Mouse (Mus musculus): ENCODE data around the gene Cdhr4. TPM values are rescaled to one million over a fixed set of nuclear protein-coding genes. Genes with fewer than 3 reads are reported as not detected.
A peak's percentile ranks its signal among the peaks of the same experiment; 100 is the strongest.

The Cdhr4 gene
- polyA plus RNA-seq, 1 experiment from 2014 or later: 2.2 TPM

DNA sequence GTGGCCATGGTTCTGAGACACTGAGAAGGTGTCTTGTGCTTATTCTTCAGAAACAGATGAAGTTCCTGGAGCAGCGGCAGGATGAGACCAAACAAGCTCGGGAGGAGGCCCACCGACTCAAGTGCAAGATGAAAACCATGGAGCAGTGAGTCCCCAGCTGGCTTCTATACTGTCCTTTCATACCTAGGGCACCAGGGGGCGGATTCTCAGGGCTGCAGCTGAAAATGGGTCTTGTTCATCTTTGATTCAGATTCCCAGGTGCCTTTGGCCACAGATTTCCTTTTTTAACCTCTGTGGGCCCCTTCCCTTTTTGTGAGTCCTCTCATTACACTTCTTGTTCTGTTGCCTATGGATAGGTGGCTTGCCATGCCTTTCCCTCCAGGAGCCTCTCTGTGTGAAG lies 31.4 kb upstream of the Cdhr4 start:
- H3K4me1 ChIP-seq (replicated peaks; ENCODE audit: control insufficient read depth, insufficient read depth, low read length): peaks cover 16% of the 10 kb centered on the region
- H3K4me3 ChIP-seq (replicated peaks; ENCODE audit: low read length): no peak overlapping the region
- DNase-seq (ENCODE audit: low spot score): no peak
- peak overlapping the region; percentile 84 for H3K27ac ChIP-seq
- no peak overlapping the region for H3K9ac ChIP-seq
- H3K9me3 ChIP-seq (ENCODE audit: control insufficient read depth, low read length): no peaks in the 10 kb centered on the region
- H3K36me3 ChIP-seq (replicated peaks; ENCODE audit: control insufficient read depth, insufficient read depth): no peaks in the 10 kb centered on the region; the same call in 1 of the 2 replicates
- no peak for ATAC-seq (ENCODE audit: low FRiP score)
- H3K4me2 ChIP-seq (replicated peaks): no peak overlapping the region; the same call in 1 of the 2 replicates
- H3K27me3 ChIP-seq (ENCODE audit: control insufficient read depth, insufficient read depth, low read length): no peaks in the 10 kb centered on the region
- 80% methylated on average over 4 of the region's 4 CpGs for WGBS

DNA sequence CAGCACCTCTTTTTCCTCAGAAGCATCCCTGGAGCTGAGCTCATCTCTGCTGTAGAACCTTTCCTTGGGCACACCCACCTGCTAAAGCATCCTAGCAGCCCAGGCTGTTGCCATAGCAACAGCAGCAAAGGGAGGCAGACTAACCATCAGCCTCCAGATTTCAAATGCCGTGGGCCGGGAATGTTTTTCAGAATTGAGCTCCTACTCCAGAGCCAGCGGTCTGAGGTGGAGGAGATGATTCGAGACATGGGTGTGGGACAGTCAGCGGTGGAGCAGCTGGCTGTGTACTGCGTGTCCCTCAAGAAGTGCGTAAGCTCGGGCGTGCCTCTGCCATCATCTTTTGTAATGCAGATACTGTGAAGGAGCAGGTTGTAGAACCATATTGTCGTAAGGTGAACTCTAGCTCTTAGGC lies 30.9 kb upstream of the Cdhr4 start:
- H3K9ac ChIP-seq: no peak overlapping the region
- H3K27me3 ChIP-seq (ENCODE audit: control insufficient read depth, insufficient read depth, low read length): no peaks in the 10 kb centered on the region
- DNase-seq (ENCODE audit: low spot score): peak; percentile 67
- ATAC-seq (ENCODE audit: low FRiP score): peak; percentile 44; the same call in 1 of the 2 replicates
- H3K4me2 ChIP-seq (replicated peaks): peak overlapping the region; percentile 39
- peaks cover 16% of the 10 kb centered on the region for H3K4me1 ChIP-seq (replicated peaks; ENCODE audit: control insufficient read depth, insufficient read depth, low read length)
- peak overlapping the region; percentile 84 for H3K27ac ChIP-seq
- no peaks in the 10 kb centered on the region; the same call in 1 of the 2 replicates for H3K36me3 ChIP-seq (replicated peaks; ENCODE audit: control insufficient read depth, insufficient read depth)
- 59% methylated on average over 10 of the region's 10 CpGs for WGBS
- H3K9me3 ChIP-seq (ENCODE audit: control insufficient read depth, low read length): no peaks in the 10 kb centered on the region
- H3K4me3 ChIP-seq (replicated peaks; ENCODE audit: low read length): no peak overlapping the region

DNA sequence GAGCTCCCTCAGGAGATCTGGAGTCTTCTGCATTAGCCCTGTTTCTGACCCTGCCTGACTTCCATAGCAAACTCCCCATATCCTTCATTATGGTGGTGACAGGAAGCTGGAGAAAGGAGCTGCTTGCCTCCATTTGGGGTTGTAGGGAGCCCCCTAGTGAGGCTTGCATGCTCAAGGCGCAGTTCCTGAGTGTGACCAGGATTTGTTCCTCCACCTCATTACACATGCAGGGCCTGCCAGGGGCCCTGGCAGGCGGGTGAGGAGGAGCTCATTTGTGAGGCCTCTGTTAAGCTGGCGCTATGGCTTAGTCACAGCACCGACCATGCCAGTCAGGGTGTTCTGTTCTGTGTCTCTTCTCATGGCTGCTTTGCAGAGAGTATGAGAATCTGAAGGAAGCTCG lies 30.4 kb upstream of the Cdhr4 start:
- Histone ChIP-seq H3K9me3 (ENCODE audit: control insufficient read depth, low read length) (no peaks in the 10 kb centered on the region), H3K27me3 (ENCODE audit: control insufficient read depth, insufficient read depth, low read length) (no peaks in the 10 kb centered on the region), H3K4me3 (replicated peaks; ENCODE audit: low read length) (no peak overlapping the region), H3K9ac (no peak overlapping the region), H3K27ac (peak overlapping the region; percentile 84), H3K4me1 (replicated peaks; ENCODE audit: control insufficient read depth, insufficient read depth, low read length) (peaks cover 16% of the 10 kb centered on the region), H3K36me3 (replicated peaks; ENCODE audit: control insufficient read depth, insufficient read depth) (no peaks in the 10 kb centered on the region; the same call in 1 of the 2 replicates), H3K4me2 (replicated peaks) (peak overlapping the region; percentile 39; the same call in 1 of the 2 replicates)
- DNase-seq (ENCODE audit: low spot score): peak; percentile 52
- 45% methylated on average over 5 of the region's 5 CpGs for WGBS
- peak; percentile 49; the same call in 1 of the 2 replicates for ATAC-seq (ENCODE audit: low FRiP score)

DNA sequence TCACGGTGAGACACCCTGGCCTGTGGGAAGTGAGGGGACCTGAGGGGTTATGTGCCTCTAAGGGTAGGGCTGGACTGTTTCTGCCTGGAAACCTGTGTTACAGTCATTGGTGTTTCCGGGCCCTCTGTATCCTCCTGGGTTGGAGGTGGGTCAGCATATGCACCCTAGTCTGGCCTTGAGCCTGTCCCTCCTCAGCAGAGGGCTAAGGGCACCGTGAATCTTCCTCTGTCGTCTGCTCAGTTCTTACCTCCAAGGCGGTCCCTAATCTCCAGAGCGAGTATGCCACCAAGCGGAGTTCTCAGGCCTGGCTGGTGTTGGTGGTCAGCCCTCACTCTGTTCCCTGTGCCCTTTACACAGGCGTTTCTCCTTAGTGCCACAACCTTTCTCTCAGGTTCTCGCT lies 29.4 kb upstream of the Cdhr4 start:
- no peak for ATAC-seq (ENCODE audit: low FRiP score)
- Histone ChIP-seq H3K4me3 (replicated peaks; ENCODE audit: low read length) (no peak overlapping the region), H3K9ac (no peak overlapping the region), H3K4me1 (replicated peaks; ENCODE audit: control insufficient read depth, insufficient read depth, low read length) (peaks cover 16% of the 10 kb centered on the region), H3K27ac (no peak overlapping the region), H3K4me2 (replicated peaks) (no peak overlapping the region), H3K27me3 (ENCODE audit: control insufficient read depth, insufficient read depth, low read length) (no peaks in the 10 kb centered on the region), H3K36me3 (replicated peaks; ENCODE audit: control insufficient read depth, insufficient read depth) (no peaks in the 10 kb centered on the region), H3K9me3 (ENCODE audit: control insufficient read depth, low read length) (no peaks in the 10 kb centered on the region)
- DNase-seq (ENCODE audit: low spot score): no peak
- 94% methylated on average over 9 of the region's 9 CpGs for WGBS

DNA sequence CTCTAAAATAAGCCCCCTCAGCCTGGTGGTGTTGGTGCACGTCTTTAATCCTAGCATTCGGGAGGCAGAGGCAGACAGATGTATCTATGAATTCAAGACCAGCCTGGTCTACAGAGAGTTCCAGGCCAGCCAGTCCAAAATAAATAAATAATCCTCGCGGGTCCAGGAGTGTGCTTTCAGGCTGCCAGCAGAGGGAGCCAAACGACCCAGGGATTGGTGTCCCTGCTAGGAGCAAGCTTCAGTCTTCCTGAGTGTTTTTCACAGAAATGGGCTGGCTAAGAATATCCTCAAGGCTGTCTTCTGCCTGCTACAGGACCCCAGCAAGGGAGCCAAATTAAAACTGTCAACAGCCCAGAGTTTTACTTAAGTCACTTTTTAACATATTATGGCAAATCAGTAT lies 28.6 kb upstream of the Cdhr4 start:
- Histone ChIP-seq H3K4me1 (replicated peaks; ENCODE audit: control insufficient read depth, insufficient read depth, low read length) (peaks cover 16% of the 10 kb centered on the region), H3K4me2 (replicated peaks) (no peak overlapping the region), H3K27me3 (ENCODE audit: control insufficient read depth, insufficient read depth, low read length) (no peaks in the 10 kb centered on the region), H3K9me3 (ENCODE audit: control insufficient read depth, low read length) (no peaks in the 10 kb centered on the region), H3K9ac (no peak overlapping the region), H3K4me3 (replicated peaks; ENCODE audit: low read length) (no peak overlapping the region), H3K27ac (no peak overlapping the region), H3K36me3 (replicated peaks; ENCODE audit: control insufficient read depth, insufficient read depth) (no peaks in the 10 kb centered on the region)
- ATAC-seq (ENCODE audit: low FRiP score) (peak; percentile 58; the same call in 1 of the 2 replicates), DNase-seq (ENCODE audit: low spot score) (peak; percentile 87)
- 32% methylated on average over 5 of the region's 5 CpGs for WGBS

DNA sequence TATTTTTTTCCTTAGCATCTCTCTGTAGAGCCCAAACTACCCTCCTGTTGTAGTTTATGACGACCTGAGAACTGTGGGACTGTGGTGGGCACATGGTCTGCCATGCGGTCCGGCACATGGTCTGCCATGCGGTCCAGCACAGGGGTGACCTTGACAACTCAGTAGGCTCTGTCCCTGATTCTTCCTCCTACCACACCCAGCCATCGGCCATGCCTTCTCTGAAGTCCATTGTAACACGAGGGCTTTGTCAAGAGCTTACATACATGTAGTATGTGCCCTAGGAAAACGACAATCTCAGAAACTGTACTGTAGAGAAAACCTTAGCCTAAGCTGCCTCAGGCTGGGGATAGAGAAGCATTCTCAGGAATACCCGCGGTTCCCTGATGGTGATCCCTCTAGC lies 27.6 kb upstream of the Cdhr4 start:
- DNase-seq (ENCODE audit: low spot score) (no peak), ATAC-seq (ENCODE audit: low FRiP score) (no peak)
- Histone ChIP-seq H3K27ac (no peak overlapping the region), H3K36me3 (replicated peaks; ENCODE audit: control insufficient read depth, insufficient read depth) (no peaks in the 10 kb centered on the region), H3K9me3 (ENCODE audit: control insufficient read depth, low read length) (no peaks in the 10 kb centered on the region), H3K27me3 (ENCODE audit: control insufficient read depth, insufficient read depth, low read length) (no peaks in the 10 kb centered on the region), H3K4me1 (replicated peaks; ENCODE audit: control insufficient read depth, insufficient read depth, low read length) (peaks cover 16% of the 10 kb centered on the region), H3K9ac (no peak overlapping the region), H3K4me3 (replicated peaks; ENCODE audit: low read length) (no peak overlapping the region), H3K4me2 (replicated peaks) (no peak overlapping the region)
- 91% methylated on average over 9 of the region's 9 CpGs for WGBS

DNA sequence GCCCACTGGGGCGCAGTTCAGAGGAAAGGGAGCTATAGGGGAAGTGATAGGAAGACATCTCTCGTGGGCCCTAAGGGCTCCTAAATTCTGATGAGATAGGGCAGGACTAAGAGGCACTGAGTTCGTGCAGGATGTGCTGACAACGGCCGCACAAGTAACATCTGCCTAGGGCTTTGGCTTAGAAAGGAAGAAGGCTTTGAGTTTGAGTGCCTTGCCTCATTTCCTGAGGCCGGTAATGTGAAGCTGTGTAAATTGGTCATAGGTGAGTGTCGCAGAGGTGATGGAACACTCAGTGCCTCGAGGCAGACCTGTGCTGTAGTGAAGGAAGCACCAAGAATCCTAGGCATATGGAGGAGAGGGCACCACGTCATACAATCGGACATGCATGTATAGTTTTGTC lies 25.6 kb upstream of the Cdhr4 start:
- Histone ChIP-seq H3K27me3 (ENCODE audit: control insufficient read depth, insufficient read depth, low read length) (no peaks in the 10 kb centered on the region), H3K9me3 (ENCODE audit: control insufficient read depth, low read length) (no peaks in the 10 kb centered on the region), H3K27ac (no peak overlapping the region), H3K9ac (no peak overlapping the region), H3K4me2 (replicated peaks) (no peak overlapping the region), H3K36me3 (replicated peaks; ENCODE audit: control insufficient read depth, insufficient read depth) (no peaks in the 10 kb centered on the region), H3K4me3 (replicated peaks; ENCODE audit: low read length) (no peak overlapping the region), H3K4me1 (replicated peaks; ENCODE audit: control insufficient read depth, insufficient read depth, low read length) (peaks cover 6% of the 10 kb centered on the region; the same call in 1 of the 2 replicates)
- ATAC-seq (ENCODE audit: low FRiP score) (no peak), DNase-seq (ENCODE audit: low spot score) (no peak)
- 93% methylated on average over 10 of the region's 10 CpGs for WGBS

DNA sequence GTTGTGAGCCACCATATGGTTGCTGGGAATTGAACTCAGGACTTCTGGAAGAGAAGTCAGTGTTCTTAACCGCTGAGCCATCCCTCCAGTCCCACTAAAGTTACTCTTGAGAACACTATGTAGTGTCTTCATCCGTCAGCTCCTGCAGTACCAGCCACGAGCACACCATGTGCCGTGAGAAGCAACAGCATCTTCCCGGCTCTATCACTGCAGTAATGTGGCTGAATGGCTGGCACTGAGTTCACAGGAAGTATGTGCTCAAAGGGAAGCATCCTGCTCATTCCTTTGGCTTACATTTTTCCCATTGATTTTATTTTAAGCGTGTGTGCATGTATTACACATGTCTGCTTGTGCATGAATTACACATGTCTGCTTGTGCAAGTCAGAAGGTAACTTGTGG lies 24.9 kb upstream of the Cdhr4 start:
- no peak for DNase-seq (ENCODE audit: low spot score)
- Histone ChIP-seq H3K36me3 (replicated peaks; ENCODE audit: control insufficient read depth, insufficient read depth) (no peaks in the 10 kb centered on the region), H3K9me3 (ENCODE audit: control insufficient read depth, low read length) (no peaks in the 10 kb centered on the region), H3K4me2 (replicated peaks) (no peak overlapping the region), H3K27ac (no peak overlapping the region), H3K4me3 (replicated peaks; ENCODE audit: low read length) (no peak overlapping the region), H3K9ac (no peak overlapping the region), H3K27me3 (ENCODE audit: control insufficient read depth, insufficient read depth, low read length) (no peaks in the 10 kb centered on the region), H3K4me1 (replicated peaks; ENCODE audit: control insufficient read depth, insufficient read depth, low read length) (no peaks in the 10 kb centered on the region)
- WGBS: 89% methylated on average over 6 of the region's 6 CpGs
- ATAC-seq (ENCODE audit: low FRiP score): no peak

DNA sequence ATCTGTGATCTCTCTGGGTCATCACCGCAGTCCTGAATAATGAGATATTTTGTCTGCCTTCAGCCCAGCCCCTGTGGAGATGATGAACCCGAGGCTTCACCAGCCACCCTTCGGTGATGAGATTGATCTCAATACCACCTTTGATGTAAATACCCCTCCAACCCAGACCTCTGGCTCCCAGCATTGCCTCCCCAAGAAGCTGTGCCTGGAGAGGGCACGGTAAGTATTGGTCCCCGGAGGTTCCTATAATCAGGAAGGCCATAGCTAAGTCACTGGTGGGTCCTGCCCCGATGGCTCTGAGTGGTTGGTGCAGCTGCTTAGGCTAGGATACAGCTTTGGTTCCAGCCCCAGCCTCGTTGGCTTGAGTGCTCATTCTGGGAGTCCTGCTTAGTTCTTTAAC lies 23.8 kb upstream of the Cdhr4 start:
- 95% methylated on average over 7 of the region's 7 CpGs for WGBS
- ATAC-seq (ENCODE audit: low FRiP score): no peak
- no peak for DNase-seq (ENCODE audit: low spot score)
- H3K36me3 ChIP-seq (replicated peaks; ENCODE audit: control insufficient read depth, insufficient read depth): no peaks in the 10 kb centered on the region
- no peak overlapping the region for H3K4me3 ChIP-seq (replicated peaks; ENCODE audit: low read length)
- no peak overlapping the region for H3K4me2 ChIP-seq (replicated peaks)
- no peak overlapping the region for H3K27ac ChIP-seq
- no peaks in the 10 kb centered on the region for H3K27me3 ChIP-seq (ENCODE audit: control insufficient read depth, insufficient read depth, low read length)
- H3K4me1 ChIP-seq (replicated peaks; ENCODE audit: control insufficient read depth, insufficient read depth, low read length): no peaks in the 10 kb centered on the region
- no peak overlapping the region for H3K9ac ChIP-seq
- no peaks in the 10 kb centered on the region for H3K9me3 ChIP-seq (ENCODE audit: control insufficient read depth, low read length)

DNA sequence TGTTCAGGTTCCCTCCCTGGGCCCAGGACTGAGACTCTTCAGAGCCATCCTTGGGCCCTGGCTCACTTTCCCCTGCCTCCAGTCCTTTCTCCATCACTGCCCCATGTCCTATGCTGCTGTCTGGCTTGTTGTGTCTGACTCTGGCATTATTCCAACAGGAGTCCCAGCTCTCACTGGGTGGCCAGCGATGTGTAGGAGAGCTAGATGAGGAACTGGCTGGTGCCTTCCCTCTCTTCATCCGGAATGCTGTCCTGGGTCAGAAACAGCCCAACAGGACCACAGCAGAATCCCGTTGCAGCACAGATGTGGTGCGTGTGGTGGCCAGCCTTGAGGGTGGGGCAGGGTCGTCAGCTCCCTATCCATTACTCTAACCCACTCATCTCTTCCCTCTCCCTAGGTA lies 22.0 kb upstream of the Cdhr4 start:
- ATAC-seq (ENCODE audit: low FRiP score) (no peak), DNase-seq (ENCODE audit: low spot score) (no peak)
- no peak overlapping the region for H3K9ac ChIP-seq
- H3K4me1 ChIP-seq (replicated peaks; ENCODE audit: control insufficient read depth, insufficient read depth, low read length): no peaks in the 10 kb centered on the region
- no peaks in the 10 kb centered on the region for H3K9me3 ChIP-seq (ENCODE audit: control insufficient read depth, low read length)
- WGBS: 89% methylated on average over 5 of the region's 5 CpGs
- no peak overlapping the region for H3K4me3 ChIP-seq (replicated peaks; ENCODE audit: low read length)
- no peaks in the 10 kb centered on the region for H3K36me3 ChIP-seq (replicated peaks; ENCODE audit: control insufficient read depth, insufficient read depth)
- H3K27me3 ChIP-seq (ENCODE audit: control insufficient read depth, insufficient read depth, low read length): no peaks in the 10 kb centered on the region
- no peak overlapping the region for H3K27ac ChIP-seq
- no peak overlapping the region for H3K4me2 ChIP-seq (replicated peaks)

Measured in hindbrain, embryonic 14.5 days (tissue).